Mouse (Mus musculus) liver, embryonic 16.5 days (tissue): ENCODE measurements around the gene Arpc2. TPM values are rescaled to one million over a fixed set of nuclear protein-coding genes. Genes with fewer than 3 reads are reported as not detected.

ENCODE experiments used
- ATAC-seq: fragments of 200-750 bp; cut with Nextera tagmentation; 2 replicates; pipeline ENCODE4 v1.8.0; 2017; ENCODE audit warnings: low read depth, mild to moderate bottlenecking, moderate number of reproducible peaks, moderate library complexity
- H3K27ac ChIP-seq: fragments of 300-500 bp; sonication (generic); 2 replicates; pipeline ENCODE4 v1.5.1; 2014; ENCODE audit warnings: mild to moderate bottlenecking, low read length
- H3K27me3 ChIP-seq: fragments of 300-500 bp; sonication (generic); 2 replicates; pipeline ENCODE4 v1.6.1; 2014; ENCODE audit warnings: low read depth, low read length, mixed read lengths; ENCODE audit not compliant: control insufficient read depth, insufficient read depth
- H3K36me3 ChIP-seq: fragments of 300-500 bp; sonication (generic); 2 replicates; pipeline ENCODE4 v1.6.1; 2014; ENCODE audit warnings: mild to moderate bottlenecking; ENCODE audit not compliant: control insufficient read depth, insufficient read depth
- H3K4me1 ChIP-seq: fragments of 300-500 bp; sonication (generic); 2 replicates; pipeline ENCODE4 v1.6.1; 2014; ENCODE audit warnings: low read depth, low read length, mixed read lengths; ENCODE audit not compliant: control insufficient read depth
- H3K4me2 ChIP-seq: fragments of 300-500 bp; sonication (generic); 2 replicates; pipeline ENCODE4 v1.6.1; 2014; ENCODE audit warnings: low read depth, low read length, mixed read lengths
- H3K4me3 ChIP-seq: fragments of 300-500 bp; sonication (generic); 2 replicates; pipeline ENCODE4 v1.5.1; 2014; ENCODE audit warnings: low read depth, mild to moderate bottlenecking, low read length
- H3K9ac ChIP-seq: fragments of 300-500 bp; sonication (generic); 2 replicates; pipeline ENCODE4 v1.6.1; 2014; ENCODE audit warnings: low read depth, low read length
- H3K9me3 ChIP-seq: fragments of 300-500 bp; sonication (generic); replicated peaks from 2 replicates; pipeline ENCODE4 v1.6.1; 2016; ENCODE audit warnings: low read length; ENCODE audit not compliant: control insufficient read depth
- WGBS: fragments of 180-500 bp; shearing (Covaris S2); extraction: QIAGEN DNeasy Blood & Tissue Kit; methylation state at CpG from one replicate; pipeline ENCODE4 v1.1.7; 2014; ENCODE audit not compliant: insufficient replicate concordance; 5-methylcytosine and 5-hydroxymethylcytosine counted together
- polyA plus RNA-seq: library from polyadenylated mRNA; unstranded; fragments of >200 nt; fragmentation: Nextera tagmentation; extraction: Ambion mirVana; gene quantifications from 2 replicates; pipeline ENCODE4 v1.2.1, GENCODE M21; 2015

Arpc2 gene
- polyA plus RNA-seq, 1 experiment from 2014 or later = 181 TPM

DNA sequence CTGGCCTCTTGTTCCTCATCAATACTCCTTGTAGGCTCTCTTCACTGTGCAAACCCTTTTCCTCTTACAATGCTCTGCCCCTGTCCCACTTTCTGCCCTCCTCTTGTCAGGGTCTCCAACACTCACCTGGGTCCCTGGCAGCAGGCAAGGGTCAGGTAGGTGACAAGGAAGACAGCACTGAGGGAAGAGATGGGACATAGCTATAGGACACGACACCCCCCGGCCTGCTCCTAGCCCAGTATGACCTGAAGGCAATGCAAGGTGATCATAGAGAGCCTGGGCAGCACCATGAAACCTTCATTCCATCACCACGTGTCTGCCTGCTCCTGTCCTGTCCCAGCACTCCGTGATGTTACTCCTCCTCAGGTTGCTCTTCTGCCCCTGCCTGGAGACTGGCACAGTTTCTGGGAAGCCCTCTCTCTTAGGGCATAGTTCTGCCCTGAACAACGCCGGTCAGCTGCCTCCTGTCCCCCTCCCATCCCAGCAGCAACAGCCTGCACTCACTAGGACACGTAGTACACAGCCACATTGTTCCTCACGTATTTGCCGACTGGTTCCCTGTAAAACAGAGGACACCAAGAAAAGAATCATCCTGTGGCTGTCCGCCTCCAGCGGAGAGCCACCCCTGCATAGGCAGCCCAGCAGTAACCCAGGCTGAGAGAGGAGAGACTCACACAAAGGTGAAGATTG is 56.6 kb downstream of the Arpc2 start:
- H3K9ac ChIP-seq = no peak overlapping the region
- no peaks in the 10 kb centered on the region for H3K27me3 ChIP-seq
- WGBS = 83% methylated on average over 11 of the region's 11 CpGs
- no peak overlapping the region for H3K4me3 ChIP-seq
- ATAC-seq = no peak
- peaks cover 8% of the 10 kb centered on the region for H3K36me3 ChIP-seq
- no peaks in the 10 kb centered on the region for H3K9me3 ChIP-seq
- no peak overlapping the region for H3K4me2 ChIP-seq
- H3K4me1 ChIP-seq = peaks cover 44% of the 10 kb centered on the region
- H3K27ac ChIP-seq = no peak overlapping the region

DNA sequence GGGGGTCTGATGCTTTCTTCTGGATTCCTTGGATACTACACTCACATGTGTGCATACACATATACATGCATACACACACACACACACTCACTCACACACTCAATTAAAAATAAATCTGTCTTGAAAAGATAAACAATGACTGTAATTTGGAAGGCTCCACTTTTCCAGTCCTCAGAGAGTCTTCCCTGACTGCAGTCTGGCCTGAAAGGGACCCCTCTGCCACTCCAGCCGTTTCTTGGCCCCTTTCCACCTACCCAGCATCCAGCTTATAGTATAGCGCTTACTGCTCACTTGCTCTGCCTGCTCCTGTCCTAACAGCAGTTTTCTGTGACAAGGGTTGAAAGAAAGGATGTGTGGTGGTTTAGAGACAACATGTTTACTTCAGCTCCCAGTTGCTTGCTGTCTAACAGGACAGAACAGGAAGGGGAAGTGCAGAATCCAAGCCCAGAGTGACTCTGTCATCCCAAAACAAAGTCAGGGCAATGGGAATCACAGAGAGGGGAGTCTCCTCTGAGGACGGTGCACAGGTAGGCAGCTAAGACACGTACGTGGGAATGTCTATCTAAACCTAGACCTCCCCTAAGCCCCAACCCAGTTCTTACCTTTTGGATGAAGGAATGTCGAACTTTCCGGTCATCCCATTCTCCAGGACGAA is 57.5 kb downstream of the Arpc2 start:
- WGBS = 78% methylated on average over 8 of the region's 8 CpGs
- Histone ChIP-seq H3K4me1 (peaks cover 42% of the 10 kb centered on the region), H3K9ac (no peak overlapping the region), H3K4me3 (no peak overlapping the region), H3K9me3 (no peaks in the 10 kb centered on the region), H3K4me2 (no peak overlapping the region), H3K27ac (no peak overlapping the region), H3K27me3 (no peaks in the 10 kb centered on the region), H3K36me3 (peaks cover 8% of the 10 kb centered on the region)
- ATAC-seq = no peak

DNA sequence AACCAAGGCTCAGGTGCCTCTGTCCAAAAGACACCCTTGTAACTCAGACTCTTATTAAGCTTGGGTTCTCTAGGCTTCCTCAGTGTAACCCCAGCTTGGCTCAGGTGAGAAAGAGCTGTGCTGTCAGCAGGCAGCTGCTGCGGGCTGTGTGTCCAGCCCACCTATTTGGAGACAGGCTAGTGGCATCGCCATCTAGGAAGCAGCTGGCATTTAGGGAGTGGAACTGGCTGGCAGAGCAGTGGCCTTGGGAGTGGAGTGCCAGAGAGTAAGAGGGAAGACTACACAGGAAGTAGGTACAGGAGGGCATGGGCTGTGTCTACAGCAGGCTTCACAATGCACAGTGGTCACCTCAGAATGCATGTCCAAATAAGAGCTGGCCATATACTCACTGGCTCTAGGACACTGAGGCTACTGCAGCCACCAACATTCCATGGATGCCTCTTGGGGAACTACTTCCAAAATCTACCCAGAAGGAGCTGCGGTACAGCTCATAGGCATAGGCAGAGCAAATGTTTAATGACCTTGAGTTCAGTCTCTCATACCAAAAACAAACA is 58.3 kb downstream of the Arpc2 start:
- Histone ChIP-seq H3K4me1 (peaks cover 43% of the 10 kb centered on the region), H3K9ac (no peak overlapping the region), H3K36me3 (peaks cover 8% of the 10 kb centered on the region), H3K4me3 (no peak overlapping the region), H3K4me2 (no peak overlapping the region), H3K27ac (no peak overlapping the region), H3K27me3 (no peaks in the 10 kb centered on the region), H3K9me3 (no peaks in the 10 kb centered on the region)
- ATAC-seq = no peak
- 92% methylated on average over 3 of the region's 3 CpGs for WGBS

DNA sequence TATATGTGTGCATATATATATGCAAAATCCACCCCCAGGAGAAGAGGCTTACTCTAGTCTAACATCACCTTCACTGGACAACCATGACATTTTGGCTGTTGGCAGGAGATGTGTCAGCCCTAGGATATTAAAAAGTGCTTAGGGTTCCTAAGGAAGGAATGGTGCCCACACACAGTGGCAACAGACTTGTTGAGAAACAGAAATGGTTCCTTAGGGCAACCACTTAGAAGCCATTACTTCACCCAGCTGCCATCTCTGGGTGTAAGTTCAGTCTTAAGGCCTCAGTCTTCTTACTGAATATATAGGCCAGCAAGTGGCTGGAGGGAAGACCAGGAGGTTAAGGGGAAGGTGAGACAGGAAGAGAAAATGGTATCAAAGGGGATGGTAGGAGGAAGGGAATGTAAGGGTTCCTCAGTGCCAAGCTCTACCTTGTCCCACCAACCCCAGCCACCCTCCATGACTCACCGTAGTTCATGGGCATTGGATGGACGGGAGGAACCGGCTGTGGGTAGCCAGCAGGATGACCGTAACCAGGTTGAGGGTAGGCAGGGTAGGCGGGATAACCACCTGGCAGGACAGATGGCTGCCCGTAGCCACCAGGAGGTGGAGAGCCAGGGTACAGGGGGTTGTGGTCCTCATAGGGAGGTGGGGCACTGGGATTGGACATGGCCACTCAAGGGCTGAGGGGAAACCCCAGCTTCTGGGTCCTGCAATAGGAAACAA is 59.0 kb downstream of the Arpc2 start:
- Histone ChIP-seq H3K27me3 (no peaks in the 10 kb centered on the region), H3K4me2 (peak overlapping the region; percentile 81), H3K4me1 (peaks cover 50% of the 10 kb centered on the region), H3K9ac (peak overlapping the region; percentile 75), H3K27ac (peak overlapping the region; percentile 99), H3K9me3 (no peaks in the 10 kb centered on the region), H3K4me3 (peak overlapping the region; percentile 64), H3K36me3 (peaks cover 8% of the 10 kb centered on the region)
- ATAC-seq = peak; percentile 1; the same call in 1 of the 2 replicates
- 56% methylated on average over 6 of the region's 6 CpGs for WGBS

DNA sequence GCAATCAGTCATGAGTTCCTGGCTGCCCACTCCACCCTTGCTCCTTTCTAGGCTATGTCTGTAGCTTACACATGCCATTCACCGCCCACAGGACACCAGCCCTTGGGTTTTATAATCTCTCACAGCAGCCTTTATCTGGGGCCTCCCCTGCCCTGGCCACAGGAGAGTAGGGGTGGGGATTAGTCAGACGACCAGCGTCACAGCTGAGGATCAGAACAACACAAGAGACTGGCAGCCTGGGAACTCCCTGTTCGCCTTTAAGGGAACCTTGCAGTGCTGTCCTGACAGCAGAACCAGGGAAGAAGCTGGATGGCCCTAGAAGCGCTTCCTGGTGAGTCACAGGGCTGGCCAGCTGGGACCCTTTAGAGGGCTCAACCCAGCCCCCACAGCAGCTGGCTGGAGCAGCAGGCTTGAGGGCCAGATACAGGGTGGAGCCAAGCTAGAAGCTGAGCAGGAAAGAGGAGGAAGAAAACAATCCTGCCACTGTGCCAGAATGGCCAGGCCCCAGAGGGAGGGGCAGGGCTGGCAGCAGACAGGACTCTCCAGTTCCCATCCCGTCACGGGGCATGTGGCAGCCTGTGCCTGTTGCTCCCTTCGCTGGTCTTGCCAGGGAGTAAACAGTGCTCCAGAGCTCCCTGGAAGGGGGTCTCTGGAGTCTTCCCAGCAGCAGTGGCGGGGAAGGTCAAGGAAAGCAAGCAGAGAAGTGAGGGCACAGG is 59.7 kb downstream of the Arpc2 start:
- Histone ChIP-seq H3K4me1 (peaks cover 54% of the 10 kb centered on the region), H3K4me2 (peak overlapping the region; percentile 81), H3K4me3 (peak overlapping the region; percentile 64), H3K27me3 (no peaks in the 10 kb centered on the region), H3K9me3 (no peaks in the 10 kb centered on the region), H3K36me3 (peaks cover 4% of the 10 kb centered on the region), H3K9ac (peak overlapping the region; percentile 75), H3K27ac (peak overlapping the region; percentile 99)
- WGBS = 21% methylated on average over 9 of the region's 9 CpGs
- ATAC-seq = peak; percentile 94

- peaks cover 57% of the 10 kb centered on the region for H3K4me1 ChIP-seq
- peak overlapping the region; percentile 99 for H3K27ac ChIP-seq
- ATAC-seq = no peak
- peak overlapping the region; percentile 81 for H3K4me2 ChIP-seq
- H3K9ac ChIP-seq = peak overlapping the region; percentile 75
- WGBS = 60% methylated on average over 6 of the region's 6 CpGs
- no peaks in the 10 kb centered on the region for H3K9me3 ChIP-seq
- no peaks in the 10 kb centered on the region for H3K27me3 ChIP-seq
- H3K4me3 ChIP-seq = peak overlapping the region; percentile 64
- peaks cover 4% of the 10 kb centered on the region for H3K36me3 ChIP-seq
These were observed 60.6 kb downstream of the Arpc2 start for GRCm38 (mm10) chr1:74296477-74296876.

GRCm38 (mm10) chr1:74297269-74297668 is 61.4 kb downstream of the Arpc2 start:
- ATAC-seq = no peak
- no peaks in the 10 kb centered on the region for H3K27me3 ChIP-seq
- no peak overlapping the region for H3K27ac ChIP-seq
- H3K4me1 ChIP-seq = peaks cover 57% of the 10 kb centered on the region
- 42% methylated on average over 3 of the region's 3 CpGs for WGBS
- H3K9me3 ChIP-seq = no peaks in the 10 kb centered on the region
- H3K9ac ChIP-seq = no peak overlapping the region
- no peak overlapping the region for H3K4me2 ChIP-seq
- H3K36me3 ChIP-seq = no peaks in the 10 kb centered on the region; the same call in 1 of the 2 replicates
- no peak overlapping the region for H3K4me3 ChIP-seq

DNA sequence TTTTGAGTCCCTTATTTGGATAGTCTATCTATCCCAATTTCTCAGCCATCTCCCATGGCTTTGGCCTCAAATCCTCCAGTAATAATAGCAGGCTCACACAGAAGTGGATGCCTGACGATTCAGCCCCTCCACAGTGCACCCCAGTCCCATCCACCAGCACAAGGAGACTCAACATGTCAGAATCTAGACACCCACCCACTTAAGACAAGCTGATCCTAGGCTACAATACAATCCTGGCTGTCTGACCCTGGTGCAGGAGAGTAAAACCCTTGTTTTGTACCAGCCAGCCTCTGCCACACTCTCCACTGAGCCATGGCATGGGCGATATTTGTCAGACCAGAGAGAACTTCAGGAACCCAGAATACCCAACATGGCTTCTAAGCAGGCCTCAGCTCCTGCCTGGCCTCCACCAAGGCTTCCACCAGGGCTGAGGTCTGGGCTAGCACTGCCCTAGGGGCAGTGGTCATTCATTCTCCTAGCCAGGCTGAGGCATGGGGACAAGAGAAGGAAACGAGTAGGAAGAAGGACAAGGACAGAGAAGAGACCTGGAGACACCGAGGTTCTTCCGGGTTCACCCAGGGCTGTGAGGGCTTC is 62.4 kb downstream of the Arpc2 start:
- WGBS = 81% methylated on average over 5 of the region's 5 CpGs
- Histone ChIP-seq H3K36me3 (no peaks in the 10 kb centered on the region; the same call in 1 of the 2 replicates), H3K4me1 (peaks cover 65% of the 10 kb centered on the region), H3K27me3 (no peaks in the 10 kb centered on the region), H3K9me3 (no peaks in the 10 kb centered on the region), H3K27ac (peak overlapping the region; percentile 4; the same call in 1 of the 2 replicates), H3K4me3 (no peak overlapping the region), H3K9ac (no peak overlapping the region), H3K4me2 (no peak overlapping the region)
- no peak for ATAC-seq
